Mouse (Mus musculus) heart, embryonic 11.5 days (tissue): ENCODE results near the gene Gsdma3. TPM values are rescaled to one million over a fixed set of nuclear protein-coding genes. Genes with fewer than 3 reads are reported as not detected.

Experiments
- ATAC-seq: fragments of 200-750 bp; cut with Nextera tagmentation; replicated peaks from 2 replicates; pipeline ENCODE4 v1.8.0; 2017; ENCODE audit warnings: moderate library complexity; ENCODE audit not compliant: insufficient number of reproducible peaks, low FRiP score, low TSS enrichment
- H3K27ac ChIP-seq: fragments of 300-500 bp; sonication (generic); 2 replicates; pipeline ENCODE4 v1.5.1; 2014; ENCODE audit warnings: mild to moderate bottlenecking, low read depth, low read length
- H3K27me3 ChIP-seq: fragments of 300-500 bp; sonication (generic); 2 replicates; pipeline ENCODE4 v1.6.1; 2014; ENCODE audit warnings: mild to moderate bottlenecking, low read length, mixed read lengths; ENCODE audit not compliant: control insufficient read depth, insufficient read depth
- H3K36me3 ChIP-seq: fragments of 300-500 bp; sonication (generic); 2 replicates; pipeline ENCODE4 v1.6.1; 2014; ENCODE audit warnings: mild to moderate bottlenecking, low read length, moderate library complexity, mixed read lengths; ENCODE audit not compliant: control insufficient read depth, insufficient read depth
- H3K4me1 ChIP-seq: fragments of 300-500 bp; sonication (generic); 2 replicates; pipeline ENCODE4 v1.6.1; 2014; ENCODE audit warnings: low read length; ENCODE audit not compliant: control insufficient read depth, insufficient read depth
- H3K4me2 ChIP-seq: fragments of 300-500 bp; sonication (generic); 2 replicates; pipeline ENCODE4 v1.6.1; 2014; ENCODE audit warnings: mild to moderate bottlenecking, moderate library complexity
- H3K4me3 ChIP-seq: fragments of 300-500 bp; sonication (generic); 2 replicates; pipeline ENCODE4 v1.5.1; 2014; ENCODE audit warnings: low read depth, low read length
- H3K9ac ChIP-seq: fragments of 300-500 bp; sonication (generic); 2 replicates; pipeline ENCODE4 v1.6.1; 2014; ENCODE audit warnings: mild to moderate bottlenecking, low read depth, low read length, moderate library complexity
- H3K9me3 ChIP-seq: fragments of 300-500 bp; sonication (generic); replicated peaks from 2 replicates; pipeline ENCODE4 v1.6.1; 2016; ENCODE audit warnings: low read length; ENCODE audit not compliant: control insufficient read depth
- WGBS: fragments of 180-500 bp; shearing (Covaris S2); extraction: QIAGEN DNeasy Blood & Tissue Kit; methylation state at CpG from one replicate; pipeline ENCODE4 v1.1.7; 2014; ENCODE audit not compliant: insufficient replicate concordance; 5-methylcytosine and 5-hydroxymethylcytosine counted together
- polyA plus RNA-seq: library from polyadenylated mRNA; unstranded; fragments of >200 nt; fragmentation: Nextera tagmentation; extraction: Ambion mirVana; gene quantifications from 2 replicates; pipeline ENCODE4 v1.2.1, GENCODE M21; 2014

Gene Gsdma3
- polyA plus RNA-seq, 1 experiment from 2014 or later: 0.14 TPM

- Histone ChIP-seq H3K27me3 (no peaks in the 10 kb centered on the region), H3K4me1 (peaks cover 7% of the 10 kb centered on the region; the same call in 1 of the 2 replicates), H3K9ac (peak within 1 kb of the TSS; percentile 97), H3K36me3 (peaks cover 13% of the 10 kb centered on the region), H3K4me3 (peak within 1 kb of the TSS; percentile 99), H3K9me3 (no peaks in the 10 kb centered on the region), H3K4me2 (peak within 1 kb of the TSS; percentile 88), H3K27ac (peak within 1 kb of the TSS; percentile 72)
- 4% methylated on average over 45 of the region's 45 CpGs for WGBS
- ATAC-seq: peak; percentile 90
These were observed 55.9 kb downstream of the Gsdma3 start, which contains the start of gene Psmd3 for GRCm38 (mm10) chr11:98681786-98682745. Psmd3 (plus strand) TSS chr11:98682554.

GRCm38 (mm10) chr11:98682811-98683210 lies 56.7 kb downstream of the Gsdma3 start:
- peaks cover 7% of the 10 kb centered on the region; the same call in 1 of the 2 replicates for H3K4me1 ChIP-seq
- 0 out of 2 replicates have a peak, but pooled peaks have one; percentile 7 for ATAC-seq
- peaks cover 19% of the 10 kb centered on the region for H3K36me3 ChIP-seq
- H3K4me3 ChIP-seq: peak overlapping the region; percentile 99
- no peaks in the 10 kb centered on the region for H3K9me3 ChIP-seq
- H3K4me2 ChIP-seq: peak overlapping the region; percentile 88
- peak overlapping the region; percentile 72 for H3K27ac ChIP-seq
- no peaks in the 10 kb centered on the region for H3K27me3 ChIP-seq
- 0% methylated on average over 23 of the region's 23 CpGs for WGBS
- peak overlapping the region; percentile 97 for H3K9ac ChIP-seq

GRCm38 (mm10) chr11:98685642-98686041 lies 59.5 kb downstream of the Gsdma3 start:
- H3K9ac ChIP-seq: no peak overlapping the region
- no peak overlapping the region for H3K4me2 ChIP-seq
- H3K27ac ChIP-seq: no peak overlapping the region
- H3K4me1 ChIP-seq: peaks cover 7% of the 10 kb centered on the region; the same call in 1 of the 2 replicates
- no peak for ATAC-seq
- H3K4me3 ChIP-seq: no peak overlapping the region
- 94% methylated on average over 9 of the region's 9 CpGs for WGBS
- H3K27me3 ChIP-seq: no peaks in the 10 kb centered on the region
- H3K36me3 ChIP-seq: peaks cover 35% of the 10 kb centered on the region
- no peaks in the 10 kb centered on the region for H3K9me3 ChIP-seq

- H3K4me2 ChIP-seq: no peak overlapping the region
- no peak overlapping the region for H3K9ac ChIP-seq
- 83% methylated on average over 4 of the region's 4 CpGs for WGBS
- no peaks in the 10 kb centered on the region for H3K27me3 ChIP-seq
- H3K36me3 ChIP-seq: peaks cover 41% of the 10 kb centered on the region
- no peak overlapping the region for H3K4me3 ChIP-seq
- ATAC-seq: no peak
- peaks cover 7% of the 10 kb centered on the region; the same call in 1 of the 2 replicates for H3K4me1 ChIP-seq
- no peaks in the 10 kb centered on the region for H3K9me3 ChIP-seq
- no peak overlapping the region for H3K27ac ChIP-seq
These were observed 60.8 kb downstream of the Gsdma3 start for GRCm38 (mm10) chr11:98686976-98687375.

Other genes starting within 250 kb of the Gsdma3 start
- gene Tcap, start 242.5 kb upstream of the Gsdma3 start, polyA plus RNA-seq: 149 and 151 TPM in 2 replicates
- gene Pnmt, start 239.9 kb upstream of the Gsdma3 start, polyA plus RNA-seq: 3.9 and 4.8 TPM in 2 replicates
- gene Pgap3, start 225.9 kb upstream of the Gsdma3 start, polyA plus RNA-seq: 10.6 and 13.7 TPM in 2 replicates
- gene Erbb2, start 213.9 kb upstream of the Gsdma3 start, polyA plus RNA-seq: 48.0 and 56.4 TPM in 2 replicates
- gene Mien1, start 187.4 kb upstream of the Gsdma3 start, polyA plus RNA-seq: 107 and 110 TPM in 2 replicates
- gene Grb7, start 180.0 kb upstream of the Gsdma3 start, polyA plus RNA-seq: 0.63 and 2.0 TPM in 2 replicates
- gene Ikzf3, start 80.3 kb upstream of the Gsdma3 start, polyA plus RNA-seq: 0.13 TPM in 1 of 2 replicates, not detected in the other
- gene Zpbp2, start 75.3 kb upstream of the Gsdma3 start, polyA plus RNA-seq: 0.33 and 0.62 TPM in 2 replicates
- gene Ormdl3, start 39.0 kb upstream of the Gsdma3 start, polyA plus RNA-seq: 9.6 and 15.0 TPM in 2 replicates
- not detected in 2 replicates for gene Lrrc3c, start 28.1 kb upstream of the Gsdma3 start, polyA plus RNA-seq
- 0.34 and 0.44 TPM in 2 replicates for gene Gm12355, start 699 bp upstream of the Gsdma3 start, polyA plus RNA-seq
- gene Gsdma2, start 20.4 kb downstream of the Gsdma3 start, polyA plus RNA-seq: not detected in 2 replicates
- not detected in 2 replicates for gene Gsdma, start 38.0 kb downstream of the Gsdma3 start, polyA plus RNA-seq
- 122 and 131 TPM in 2 replicates for gene Psmd3, start 56.2 kb downstream of the Gsdma3 start, polyA plus RNA-seq
- not detected in 2 replicates for gene Csf3, start 74.9 kb downstream of the Gsdma3 start, polyA plus RNA-seq
- gene Med24, start 103.1 kb downstream of the Gsdma3 start, polyA plus RNA-seq: 31.6 and 42.1 TPM in 2 replicates
- gene Thra, start 114.3 kb downstream of the Gsdma3 start, polyA plus RNA-seq: 32.2 and 35.7 TPM in 2 replicates
- gene Nr1d1, start 149.0 kb downstream of the Gsdma3 start, polyA plus RNA-seq: 5.6 and 6.4 TPM in 2 replicates
- gene Msl1, start 169.2 kb downstream of the Gsdma3 start, polyA plus RNA-seq: 15.9 and 17.1 TPM in 2 replicates
- 22.2 and 28.5 TPM in 2 replicates for gene Casc3, start 178.5 kb downstream of the Gsdma3 start, polyA plus RNA-seq
- 0.57 and 0.73 TPM in 2 replicates for gene Rapgefl1, start 210.4 kb downstream of the Gsdma3 start, polyA plus RNA-seq
- gene Wipf2, start 237.3 kb downstream of the Gsdma3 start, polyA plus RNA-seq: 3.8 and 4.0 TPM in 2 replicates